Mouse (Mus musculus): ENCODE measurements around the gene Grin2b.
"Not testable (repeated sequence)": the region's sequence is repeated elsewhere in the genome, so short reads cannot be mapped to it uniquely, and the experiment has no call there.

Gene Grin2b

DNA sequence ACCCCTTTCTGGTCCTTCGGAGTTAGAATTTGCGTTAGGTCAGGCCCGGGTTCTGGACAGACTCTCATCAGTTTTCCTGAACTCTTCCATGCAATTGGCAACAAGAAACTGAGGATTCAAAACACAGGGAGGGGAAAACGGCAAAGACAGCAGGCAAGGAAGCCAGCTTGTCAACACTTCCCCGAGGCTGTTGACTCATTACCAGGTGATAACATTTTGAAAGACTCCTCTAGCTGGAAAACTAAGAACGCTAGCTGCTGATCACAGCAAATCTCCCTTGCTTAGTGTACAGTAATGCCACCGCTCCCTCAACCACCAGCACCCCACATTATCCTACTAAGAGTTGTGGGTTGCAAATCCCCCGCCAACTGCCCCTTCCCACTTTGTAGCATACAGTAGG lies 266.2 kb downstream of the Grin2b start:
- peak in 1 of 2 experiments; percentile 42 for DNase-seq (ENCODE audit: low spot score in 2 of 2)

- DNase-seq (ENCODE audit: low spot score in 2 of 2) = no peak
Measured at GRCm38 (mm10) chr6:135904391-135904790, 268.9 kb downstream of the Grin2b start.

DNA sequence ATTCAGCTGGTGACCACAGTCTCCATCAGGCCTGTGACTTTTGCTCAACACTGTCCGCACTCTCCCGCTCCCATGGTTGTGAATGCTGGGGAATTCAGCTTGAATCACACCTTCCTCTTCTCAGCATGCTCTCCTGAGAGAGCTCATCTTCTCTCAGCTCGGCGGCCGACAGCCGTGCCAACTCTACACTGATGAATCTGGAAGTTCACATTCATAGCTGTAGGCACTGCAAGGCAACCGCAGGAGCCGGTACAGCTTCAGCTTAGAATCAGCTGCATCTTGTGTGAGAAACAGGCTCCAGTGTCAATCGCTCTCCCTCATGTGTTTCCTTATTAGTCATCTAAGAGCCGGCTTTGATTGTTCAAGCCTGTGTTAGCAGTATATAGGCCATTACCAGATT lies 272.9 kb downstream of the Grin2b start:
- peak; percentile 65 to 73 for DNase-seq (ENCODE audit: low spot score in 2 of 2)

DNA sequence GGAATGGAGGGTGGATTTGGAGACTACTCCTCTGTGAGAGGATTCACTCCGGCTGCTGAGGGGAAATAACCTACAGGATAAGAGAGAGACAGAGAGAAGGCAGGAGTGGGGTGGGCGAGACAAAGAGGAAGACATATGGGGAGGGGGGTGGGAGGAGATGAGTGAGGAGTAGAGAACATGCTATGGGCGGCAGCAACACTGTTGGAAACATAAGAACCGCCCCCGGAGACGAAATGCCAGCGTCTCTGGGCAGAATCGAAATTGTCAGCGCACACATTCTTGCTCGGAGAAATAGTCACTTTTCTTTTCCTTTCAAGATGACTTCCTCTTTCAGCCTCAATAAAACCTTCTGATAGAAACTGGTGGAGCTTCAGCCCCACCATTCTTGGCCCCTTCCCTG lies 274.1 kb downstream of the Grin2b start:
- DNase-seq (ENCODE audit: low spot score in 2 of 2) = peak; percentile 71 to 80

- DNase-seq (ENCODE audit: low spot score in 2 of 2) = no peak
Measured at GRCm38 (mm10) chr6:135894793-135895228, 278.5 kb downstream of the Grin2b start.

DNA sequence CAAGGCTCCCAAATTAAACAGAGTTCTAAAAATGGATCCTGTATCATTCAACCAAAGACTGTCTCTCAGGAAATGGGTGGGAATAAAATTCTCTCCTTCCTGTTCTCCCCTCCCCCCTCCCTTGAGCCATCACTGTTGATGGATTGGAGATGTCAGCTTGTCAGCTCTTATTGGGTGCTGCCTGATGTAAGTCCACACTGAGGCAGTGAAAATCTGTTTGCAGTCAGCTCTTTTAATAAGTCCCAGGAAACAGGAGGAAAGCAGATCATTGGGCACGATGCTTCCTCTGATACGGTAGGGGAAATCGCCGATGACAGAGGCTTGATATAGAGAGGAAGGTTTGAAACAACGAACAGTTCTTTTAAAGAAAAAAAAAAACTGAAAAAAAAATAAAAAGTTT lies 290.7 kb downstream of the Grin2b start:
- DNase-seq (ENCODE audit: low spot score in 2 of 2) = peak in 1 of 2 experiments; percentile 8

GRCm38 (mm10) chr6:135876163-135876726 lies 297.1 kb downstream of the Grin2b start:
- peak in 1 of 2 experiments; percentile 18 for DNase-seq (ENCODE audit: low spot score in 2 of 2)

GRCm38 (mm10) chr6:135874626-135875025 lies 298.7 kb downstream of the Grin2b start:
- DNase-seq (ENCODE audit: low spot score in 2 of 2) = no peak

GRCm38 (mm10) chr6:135865832-135866231 lies 307.5 kb downstream of the Grin2b start:
- DNase-seq (ENCODE audit: low spot score in 2 of 2) = peak; percentile 73 to 82

- peak; percentile 50 to 72 for DNase-seq (ENCODE audit: low spot score in 2 of 2)
Measured at GRCm38 (mm10) chr6:135863965-135864364, 309.3 kb downstream of the Grin2b start.

- peak; percentile 81 to 92 for DNase-seq (ENCODE audit: low spot score in 2 of 2)
Measured at GRCm38 (mm10) chr6:135859502-135859901, 313.8 kb downstream of the Grin2b start.

GRCm38 (mm10) chr6:135854173-135854591 lies 319.1 kb downstream of the Grin2b start:
- DNase-seq (ENCODE audit: low spot score in 2 of 2) = no peak

GRCm38 (mm10) chr6:135843755-135844154 lies 329.6 kb downstream of the Grin2b start:
- no peak for DNase-seq (ENCODE audit: low spot score in 2 of 2)

DNA sequence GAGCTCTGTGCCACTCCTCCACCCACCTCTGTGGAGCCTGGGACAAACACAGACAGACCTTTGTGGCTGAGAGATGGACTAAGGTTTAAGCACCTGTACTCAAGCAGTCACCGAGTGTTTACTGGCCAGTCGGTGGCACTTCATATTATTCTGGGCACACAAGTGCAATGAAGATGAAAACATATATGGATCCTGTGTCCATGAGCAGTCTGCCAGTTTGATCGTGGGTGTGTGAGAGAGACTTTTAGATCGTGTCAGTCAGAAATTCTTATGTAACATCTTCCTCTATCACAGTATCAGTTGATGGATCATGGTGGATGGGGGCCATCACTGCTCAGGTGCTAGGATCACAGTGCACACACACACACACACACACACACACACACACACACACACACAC lies 337.0 kb downstream of the Grin2b start:
- DNase-seq (ENCODE audit: low spot score in 2 of 2) = no peak

GRCm38 (mm10) chr6:135833542-135833941 lies 339.8 kb downstream of the Grin2b start:
- no peak for DNase-seq (ENCODE audit: low spot score in 2 of 2)

DNA sequence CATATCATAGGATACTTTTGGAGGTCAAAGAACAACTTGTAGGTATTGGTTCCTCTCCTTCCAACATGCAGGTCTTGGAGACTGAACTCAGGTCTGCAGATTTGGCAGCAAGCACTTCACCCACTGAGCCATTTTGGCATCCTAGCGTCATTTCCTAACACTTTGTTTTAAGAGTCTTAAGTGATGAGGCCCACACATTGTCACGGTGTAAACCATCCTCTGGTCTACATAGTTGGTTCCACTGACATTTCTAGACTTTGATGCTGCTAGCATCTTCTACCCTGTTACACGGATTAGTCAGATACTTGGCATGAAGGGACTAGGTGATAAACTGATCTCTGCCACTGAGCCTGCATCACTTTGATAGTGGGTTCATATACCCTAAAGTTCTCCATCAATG lies 341.3 kb downstream of the Grin2b start:
- DNase-seq (ENCODE audit: low spot score in 2 of 2) = no peak

DNA sequence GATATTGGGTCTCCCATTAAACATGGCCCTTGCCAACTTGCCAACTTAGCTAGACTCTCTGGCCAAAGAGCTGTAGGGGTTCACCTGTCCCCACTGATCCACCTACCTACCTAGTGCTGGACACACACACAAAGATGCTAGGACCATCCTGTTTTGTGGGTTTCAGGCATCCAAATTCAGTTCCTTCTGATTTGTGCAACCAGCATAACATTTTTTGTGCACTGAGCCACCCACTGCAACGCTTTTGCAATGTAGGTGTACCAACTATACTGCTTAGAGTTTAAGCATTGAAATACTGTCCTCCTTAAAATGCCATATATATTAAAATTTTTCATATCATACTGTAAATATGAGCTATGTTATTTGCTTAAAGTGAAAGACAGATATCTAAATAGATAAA lies 342.3 kb downstream of the Grin2b start:
- DNase-seq (ENCODE audit: low spot score in 2 of 2) = no peak

DNA sequence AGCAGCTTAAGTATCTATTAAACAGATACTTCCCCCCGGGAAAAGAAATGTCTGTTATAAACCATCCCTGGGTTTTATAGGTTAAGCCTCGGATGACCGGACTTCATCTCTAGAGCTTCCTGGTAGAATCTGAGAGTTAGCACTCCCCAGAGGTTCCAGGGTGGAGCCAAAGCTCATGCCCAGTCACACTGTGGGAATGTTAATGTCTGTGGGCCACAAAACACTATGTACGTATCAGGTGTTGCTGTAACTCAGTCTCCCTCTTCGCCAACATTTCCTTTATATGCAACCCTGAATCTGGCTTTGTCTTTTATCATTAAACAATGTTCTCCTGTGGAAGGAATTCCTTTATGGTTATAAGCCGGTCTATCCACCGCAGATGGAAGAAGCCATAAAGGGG lies 343.9 kb downstream of the Grin2b start:
- DNase-seq (ENCODE audit: low spot score in 2 of 2) = no peak

- DNase-seq (ENCODE audit: low spot score in 2 of 2) = no peak
Measured at GRCm38 (mm10) chr6:135828976-135829375, 344.3 kb downstream of the Grin2b start.

- peak in 1 of 2 experiments; percentile 60 for DNase-seq (ENCODE audit: low spot score in 2 of 2)
Measured at GRCm38 (mm10) chr6:135827942-135828341, 345.4 kb downstream of the Grin2b start.

DNA sequence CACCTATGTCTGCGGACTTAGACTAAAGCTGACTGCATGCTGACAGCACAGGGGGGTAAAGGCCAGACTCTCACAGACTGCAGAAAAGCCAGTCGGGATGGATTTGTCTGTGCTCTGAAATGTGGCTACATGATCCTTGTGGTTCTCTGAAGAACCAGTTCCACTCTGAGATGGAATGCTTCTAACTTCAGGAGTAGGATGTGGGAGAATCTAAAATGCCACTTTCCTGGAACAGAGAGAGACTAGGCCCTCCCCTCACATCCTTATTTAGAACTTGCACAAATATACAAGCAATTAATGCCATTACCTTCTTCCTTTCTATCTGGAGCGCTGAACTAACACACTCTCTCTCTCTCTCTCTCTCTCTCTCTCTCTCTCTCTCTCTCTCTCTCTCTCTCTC lies 346.0 kb downstream of the Grin2b start:
- DNase-seq (ENCODE audit: low spot score in 2 of 2) = no peak

DNA sequence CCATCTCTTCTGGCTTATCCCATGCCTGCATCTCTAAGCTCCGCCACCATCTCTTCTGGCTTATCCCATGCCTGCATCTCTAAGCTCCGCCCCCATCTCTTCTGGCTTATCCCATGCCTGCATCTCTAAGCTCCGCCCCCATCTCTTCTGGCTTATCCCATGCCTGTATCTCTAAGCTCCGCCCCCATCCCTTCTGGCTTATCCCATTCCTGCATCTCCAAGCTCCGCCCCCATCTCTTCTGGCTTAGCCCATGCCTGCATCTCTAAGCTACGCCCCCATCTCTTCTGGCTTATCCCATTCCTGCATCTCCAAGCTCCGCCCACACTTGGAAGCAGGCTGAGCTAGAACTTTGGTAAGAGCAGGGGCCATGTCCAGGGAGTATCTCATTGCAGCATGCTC lies 346.5 kb downstream of the Grin2b start:
- DNase-seq (ENCODE audit: low spot score in 2 of 2) = not testable (repeated sequence)

DNA sequence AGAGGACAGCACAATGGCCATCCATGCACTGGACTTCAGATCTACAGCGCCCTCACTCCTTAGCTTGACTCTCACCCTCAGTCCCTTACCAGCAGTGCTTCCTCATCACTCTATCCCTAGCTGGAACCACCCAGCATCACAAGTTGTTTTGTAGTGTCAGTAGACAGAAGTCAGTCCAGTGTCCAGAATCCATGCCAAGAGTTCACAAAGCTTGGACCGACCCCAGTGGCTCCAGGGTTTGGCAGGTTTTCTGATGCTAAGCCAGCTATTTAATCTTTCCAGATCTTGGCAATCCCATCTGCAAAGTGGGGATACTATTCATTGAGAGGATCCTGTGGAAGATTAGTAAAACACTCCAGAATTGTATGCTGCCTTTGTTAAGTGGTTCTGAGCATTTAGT lies 355.9 kb downstream of the Grin2b start:
- DNase-seq (ENCODE audit: low spot score in 2 of 2) = no peak

DNA sequence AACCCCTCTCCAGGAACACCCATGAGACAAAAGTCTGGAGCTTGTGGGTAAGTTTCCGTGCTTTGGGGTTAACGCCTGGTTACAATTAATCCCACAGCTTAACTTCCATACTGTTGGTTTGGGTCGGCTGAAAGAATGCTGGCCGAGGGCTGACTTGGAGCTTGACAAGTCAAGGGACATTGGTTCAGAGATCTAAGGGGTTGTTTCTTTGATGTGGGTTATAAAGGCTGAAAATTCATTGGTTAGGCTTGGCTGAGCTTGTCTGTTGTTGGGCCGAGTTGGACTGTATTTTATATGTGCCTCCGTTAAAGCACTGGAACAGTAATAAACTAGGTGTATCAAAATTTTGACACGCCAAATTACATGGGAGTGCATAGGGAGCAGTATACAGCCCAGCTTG lies 359.6 kb downstream of the Grin2b start:
- DNase-seq (ENCODE audit: low spot score in 2 of 2) = no peak

Measured in right cerebral cortex, postnatal 10 days (tissue).